10 mouse cellular contexts compared by ENCODE assay signal in genomic region chr6:137487443-137487842, GRCm38 (mm10).
DNase-seq lines count a peak whose midpoint lies in the region; ATAC-seq and TF ChIP-seq lines count a peak whose summit lies in the region.
"Had no signal": no experiment of that assay in that cellular context is flagged by ENCODE, and none has a peak within 500 bp of the region (broad histone marks: within the 10 kb centered on the region; RNA-seq: fewer than 3 reads in every experiment).

No protein-coding gene starts in this region.

- H3K27me3 ChIP-seq in ES-Bruce4 (ENCODE audit: control insufficient read depth, insufficient read depth, low read length, poor library complexity, severe bottlenecking), result no peaks in the 10 kb centered on the region
- 0 out of 2 replicates have a peak, but pooled peaks cover 17% of the 10 kb centered on the region for H3K27me3 ChIP-seq in heart, embryonic 10.5 days (ENCODE audit: insufficient read depth, poor library complexity, severe bottlenecking)
- no peaks in the 10 kb centered on the region for H3K27me3 ChIP-seq in forebrain, embryonic 12.5 days
- H3K27me3 ChIP-seq: limb, embryonic 15.5 days had no signal

- H3K4me1 ChIP-seq in ES-Bruce4 (ENCODE audit: control insufficient read depth, insufficient read depth, low read length), result peaks cover 14% of the 10 kb centered on the region
- H3K4me1 ChIP-seq in heart, embryonic 10.5 days, result peaks cover 28% of the 10 kb centered on the region
- no peaks in the 10 kb centered on the region for H3K4me1 ChIP-seq in lung, adult 2 months (ENCODE audit: control insufficient read depth, insufficient read depth, low read length)
- H3K4me1 ChIP-seq in forebrain, embryonic 12.5 days, result no peaks in the 10 kb centered on the region
- H3K4me1 ChIP-seq: limb, embryonic 15.5 days had no signal

- TF ChIP-seq POLR2A in ES-Bruce4 (IDR thresholded peaks at IDR 0.05; ENCODE audit: insufficient read depth, low read length), result no peak
- no peak for TF ChIP-seq POLR2A in lung, adult 2 months (IDR thresholded peaks at IDR 0.05; ENCODE audit: borderline replicate concordance, extremely low read depth, low read depth, low read length)

- H3K4me2 ChIP-seq in forebrain, embryonic 12.5 days, result no peak overlapping the region
- H3K4me2 ChIP-seq: limb, embryonic 15.5 days had no signal

- H3K9ac ChIP-seq in ES-Bruce4 (ENCODE audit: low read depth, poor library complexity, severe bottlenecking), result no peak overlapping the region
- H3K9ac ChIP-seq in forebrain, embryonic 12.5 days, result no peak overlapping the region
- H3K9ac ChIP-seq: limb, embryonic 15.5 days had no signal

- H3K27ac ChIP-seq in ES-Bruce4 (ENCODE audit: insufficient read depth, low read length), result 0 out of 2 replicates have a peak overlapping the region, but pooled peaks have one; percentile 39
- H3K27ac ChIP-seq in heart, embryonic 10.5 days, result no peak overlapping the region
- H3K27ac ChIP-seq in forebrain, embryonic 12.5 days, result no peak overlapping the region
- H3K27ac ChIP-seq: limb, embryonic 15.5 days had no signal

- H3K36me3 ChIP-seq in ES-Bruce4 (ENCODE audit: control insufficient read depth, insufficient read depth, low read length, poor library complexity, severe bottlenecking), result no peaks in the 10 kb centered on the region; the same call in 1 of the 2 replicates
- H3K36me3 ChIP-seq in heart, embryonic 10.5 days, result no peaks in the 10 kb centered on the region
- no peaks in the 10 kb centered on the region for H3K36me3 ChIP-seq in forebrain, embryonic 12.5 days (replicated peaks)

- no peak overlapping the region for H3K4me3 ChIP-seq in ES-Bruce4 (ENCODE audit: low read depth, low read length)
- H3K4me3 ChIP-seq in heart, embryonic 10.5 days, result no peak overlapping the region
- no peak overlapping the region for H3K4me3 ChIP-seq in lung, adult 2 months (replicated peaks; ENCODE audit: extremely low read depth, low read depth, low read length)
- no peak overlapping the region for H3K4me3 ChIP-seq in forebrain, embryonic 12.5 days (replicated peaks)
- H3K4me3 ChIP-seq: limb, embryonic 15.5 days had no signal

- 29% methylated on average over 6 of the region's 6 CpGs for WGBS in heart, embryonic 10.5 days
- WGBS in lung, adult 2 months, result 45% methylated on average over 6 of the region's 6 CpGs
- WGBS in forebrain, embryonic 12.5 days, result 62% methylated on average over 6 of the region's 6 CpGs

- no peak for TF ChIP-seq CTCF in ES-Bruce4 (IDR thresholded peaks at IDR 0.05; ENCODE audit: low read depth, low read length)
- TF ChIP-seq CTCF in lung, adult 2 months (IDR thresholded peaks at IDR 0.05; ENCODE audit: insufficient read depth, low read length), result no peak

- DNase-seq in gastrocnemius, adult 8-10 months (ENCODE audit: low spot score in 2 of 2), result peak; percentile 18 to 24
- no peak for DNase-seq in gastrocnemius, postnatal 10 days
- peak; percentile 83 for DNase-seq in heart, embryonic 10.5 days (ENCODE audit: low spot score)
- peak; percentile 17 for DNase-seq in lung, adult 2 months
- DNase-seq in left cerebral cortex, adult 11 months (ENCODE audit: low spot score), result no peak
- no peak for DNase-seq in retina, embryonic 14.5 days (ENCODE audit: low spot score)
- DNase-seq: cerebellum, adult 18-20 months had no signal

- H3K9me3 ChIP-seq in ES-Bruce4 (replicated peaks; ENCODE audit: control insufficient read depth, insufficient read depth, low read length, poor library complexity, severe bottlenecking), result no peaks in the 10 kb centered on the region
- H3K9me3 ChIP-seq in heart, embryonic 10.5 days, result no peaks in the 10 kb centered on the region
- H3K9me3 ChIP-seq in forebrain, embryonic 12.5 days, result no peaks in the 10 kb centered on the region
- H3K9me3 ChIP-seq: limb, embryonic 15.5 days had no signal

- 0 out of 2 replicates have a peak, but pooled peaks have one; percentile 29 for TF ChIP-seq EP300 in ES-Bruce4 (IDR thresholded peaks at IDR 0.05; ENCODE audit: insufficient read depth, low read depth, low read length)

- no peak for ATAC-seq in forebrain, embryonic 12.5 days (ENCODE audit: low FRiP score)

Comparison
In these comparisons a context has a peak if more than half of its experiments do, and no peak if none do; other contexts are left out.
1. DNase-seq: peak in gastrocnemius, adult 8-10 months (2 of 2), heart, embryonic 10.5 days (single experiment) and lung, adult 2 months (single experiment); none in gastrocnemius, postnatal 10 days (single experiment), left cerebral cortex, adult 11 months (single experiment) and retina, embryonic 14.5 days (single experiment).